Mouse (Mus musculus) B cell, adult (primary cell): ENCODE measurements around the gene Chrna5. TPM values are rescaled to one million over a fixed set of nuclear protein-coding genes. Genes with fewer than 3 reads are reported as not detected.

ENCODE experiments used
- total RNA-seq: library from RNA; stranded (reverse); gene quantifications from 4 replicates; pipeline ENCODE4 v1.2.4, GENCODE M21; 2023; ENCODE audit not compliant: inconsistent age

Chrna5 gene
- total RNA-seq: not detected in 4 replicates

DNA sequence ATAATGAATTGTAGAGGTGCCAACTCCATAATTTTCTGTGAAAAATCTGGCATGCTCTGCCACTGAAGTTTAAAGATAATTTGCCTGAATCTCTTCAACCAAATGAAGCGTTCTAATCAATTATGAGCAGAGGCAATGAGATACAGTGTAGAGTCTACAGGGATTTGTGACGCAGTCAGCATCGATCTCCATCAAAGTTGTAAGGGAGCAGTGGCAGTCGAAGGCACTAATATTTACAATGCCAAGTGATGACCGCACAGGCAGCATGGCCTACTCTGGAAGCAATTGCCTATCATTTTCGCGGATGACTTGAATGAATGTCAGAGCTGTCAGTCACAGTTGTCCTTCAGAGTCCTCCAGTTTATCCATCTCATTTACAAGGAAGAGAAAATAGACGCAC, at the start of gene Chrna5:
Gene Chrna5, plus strand, starts transcription at position 207 of the 400 bp plus-strand sequence.

DNA sequence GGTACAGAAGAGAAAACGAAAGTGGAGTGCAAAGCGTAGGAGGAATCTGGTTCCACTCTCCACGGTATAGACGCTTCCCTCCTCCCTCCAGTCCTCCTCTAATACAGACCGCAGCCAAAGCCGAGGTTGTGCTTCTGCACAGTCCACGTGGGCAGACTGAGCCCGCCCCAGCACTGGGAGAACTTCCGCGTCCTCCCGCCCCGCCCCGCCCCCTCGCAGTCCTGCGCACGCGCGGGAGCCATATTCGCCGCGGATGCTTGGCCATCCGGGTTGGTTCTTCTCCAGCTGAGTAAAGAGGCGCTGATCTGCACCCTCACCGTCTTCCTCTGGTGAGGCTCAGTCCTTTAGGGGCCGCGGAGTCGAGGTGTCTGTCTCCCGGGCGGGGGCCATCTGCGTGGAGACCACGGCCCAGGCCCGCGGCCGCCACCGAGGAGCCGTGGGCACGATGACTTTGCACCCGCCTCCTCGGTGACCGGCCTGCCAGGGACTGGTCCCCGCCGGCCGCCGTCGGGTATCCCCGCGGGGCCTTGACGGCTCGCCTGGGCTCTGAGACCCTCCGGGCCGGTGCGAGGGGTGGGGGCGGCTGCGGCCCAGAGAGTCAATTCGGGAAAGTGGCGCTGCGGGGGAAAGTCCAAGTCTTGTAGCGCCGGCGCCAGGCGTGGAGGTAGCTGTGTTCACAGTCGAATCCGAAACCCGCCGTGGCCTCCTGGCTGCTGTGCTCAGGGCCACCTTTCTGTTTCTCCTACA, 29.9 kb upstream of the Chrna5 start, which contains the start of the genes Psma4 and AY074887:
Gene Psma4, plus strand, starts transcription at position 216 of the 747 bp plus-strand sequence.
Gene AY074887, minus strand, starts transcription at position 424 of the 747 bp plus-strand sequence.

DNA sequence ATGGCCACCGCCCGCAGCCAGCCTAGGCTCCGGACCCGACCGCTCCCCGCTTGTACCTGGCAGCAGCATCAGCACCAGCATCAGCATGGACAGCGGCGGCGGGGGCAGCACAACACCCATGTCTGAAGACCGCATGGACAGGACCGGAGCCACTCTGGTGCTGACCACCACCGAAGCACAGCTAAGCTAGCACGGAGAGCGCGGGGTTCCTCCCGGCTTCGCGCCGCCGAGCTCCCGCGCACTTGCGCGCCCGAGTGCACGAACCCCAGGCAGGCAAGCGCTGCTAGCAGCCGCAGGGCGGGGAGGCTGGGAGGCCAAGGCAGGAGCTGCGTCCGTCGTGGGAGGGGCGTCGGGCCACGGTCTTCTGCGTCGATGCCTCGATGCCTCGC, 45.6 kb downstream of the Chrna5 start, which contains the start of gene Chrna3:
Gene Chrna3, minus strand, starts transcription at position 288 of the 389 bp plus-strand sequence.

DNA sequence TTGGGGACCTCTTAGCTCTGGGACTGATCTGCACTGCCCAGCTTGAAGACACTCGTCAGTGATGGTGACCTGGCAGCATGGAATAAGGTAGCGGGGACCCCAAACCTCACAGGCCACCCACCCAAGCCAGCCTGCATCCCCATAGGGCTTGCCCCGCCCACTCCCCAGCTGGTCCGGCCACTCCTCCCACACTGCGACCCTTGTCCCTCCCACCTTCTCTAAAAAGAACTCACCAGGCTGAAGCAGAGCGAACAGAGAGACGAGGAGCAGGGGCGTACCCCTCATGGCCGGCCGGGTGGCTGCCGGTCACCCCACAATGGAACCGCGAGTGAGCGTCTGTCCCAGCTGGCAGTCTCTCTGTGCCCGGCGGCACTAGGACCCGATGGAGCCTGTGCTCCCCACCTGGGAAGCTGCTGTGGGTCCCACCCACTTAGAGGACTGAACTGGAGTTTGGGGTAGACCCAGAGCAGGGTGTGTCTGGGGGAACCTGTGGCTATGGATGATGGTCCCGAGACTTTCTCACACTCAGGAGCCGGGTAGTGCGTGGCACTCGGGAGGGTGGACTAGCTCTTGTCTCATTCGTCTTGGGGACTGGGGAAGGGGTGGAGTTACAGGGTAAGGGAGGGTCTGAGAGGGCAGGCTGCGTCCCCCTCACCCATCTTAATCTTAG, 67.7 kb downstream of the Chrna5 start, which contains the start of gene Chrnb4:
Gene Chrnb4, minus strand, starts transcription at position 569 of the 670 bp plus-strand sequence.

Other genes with a start within 250 kb of the Chrna5 start
- gene Wdr61, start 246.4 kb upstream of the Chrna5 start, total RNA-seq: 58.8 to 66.4 TPM (median 63.2 TPM) in 4 replicates
- gene Crabp1, start 216.1 kb upstream of the Chrna5 start, total RNA-seq: not detected in 4 replicates
- 48.7 to 53.0 TPM (median 50.0 TPM) in 4 replicates for gene Ireb2, start 117.1 kb upstream of the Chrna5 start, total RNA-seq
- gene Hykk, start 63.6 kb upstream of the Chrna5 start, total RNA-seq: 0.90 to 1.3 TPM (median 1.2 TPM) in 4 replicates
- 90.9 to 104 TPM (median 94.0 TPM) in 4 replicates for gene Psma4, start 30.1 kb upstream of the Chrna5 start, total RNA-seq
- 0.71 to 1.2 TPM in 2 of 4 replicates, not detected in the others for gene AY074887, start 29.9 kb upstream of the Chrna5 start, total RNA-seq
- gene Chrna3, start 45.7 kb downstream of the Chrna5 start, total RNA-seq: not detected in 4 replicates
- gene Chrnb4, start 67.9 kb downstream of the Chrna5 start, total RNA-seq: not detected in 4 replicates
- gene Ube2q2, start 168.0 kb downstream of the Chrna5 start, total RNA-seq: 31.4 to 32.6 TPM (median 32.3 TPM) in 4 replicates
- 44.0 to 47.7 TPM (median 46.0 TPM) in 4 replicates for gene Fbxo22, start 228.0 kb downstream of the Chrna5 start, total RNA-seq